Mouse (Mus musculus) midbrain, embryonic 11.5 days (tissue): ENCODE measurements around the gene Fam222a. TPM values are rescaled to one million over a fixed set of nuclear protein-coding genes. Genes with fewer than 3 reads are reported as not detected.

Experiments
- ATAC-seq: fragments of 200-750 bp; cut with Nextera tagmentation; 2 replicates; pipeline ENCODE4 v1.8.0; 2017; ENCODE audit warnings: moderate TSS enrichment, moderate library complexity; ENCODE audit not compliant: low FRiP score
- DNase-seq: peaks from one replicate; pipeline ENCODE4 v3.0.0; 2015; ENCODE audit warnings: low spot score; ENCODE audit errors: missing footprints
- H3K27ac ChIP-seq: fragments of 300-500 bp; sonication (generic); 2 replicates; pipeline ENCODE4 v1.5.1; 2014; ENCODE audit warnings: low read depth, low read length
- H3K27me3 ChIP-seq: fragments of 300-500 bp; sonication (generic); 2 replicates; pipeline ENCODE4 v1.6.1; 2014; ENCODE audit warnings: mild to moderate bottlenecking, low read length, moderate library complexity, mixed read lengths; ENCODE audit not compliant: control insufficient read depth, insufficient read depth
- H3K36me3 ChIP-seq: fragments of 300-500 bp; sonication (generic); 2 replicates; pipeline ENCODE4 v1.6.1; 2014; ENCODE audit warnings: mild to moderate bottlenecking, low read length, moderate library complexity, mixed read lengths; ENCODE audit not compliant: control insufficient read depth, insufficient read depth
- H3K4me1 ChIP-seq: fragments of 300-500 bp; sonication (generic); 2 replicates; pipeline ENCODE4 v1.6.1; 2014; ENCODE audit warnings: low read length; ENCODE audit not compliant: control insufficient read depth, insufficient read depth
- H3K4me2 ChIP-seq: fragments of 300-500 bp; sonication (generic); 2 replicates; pipeline ENCODE4 v1.6.1; 2014; ENCODE audit warnings: mild to moderate bottlenecking, moderate library complexity
- H3K4me3 ChIP-seq: fragments of 300-500 bp; sonication (generic); 2 replicates; pipeline ENCODE4 v1.5.1; 2014; ENCODE audit warnings: low read depth, low read length
- H3K9ac ChIP-seq: fragments of 300-500 bp; sonication (generic); 2 replicates; pipeline ENCODE4 v1.6.1; 2014; ENCODE audit warnings: low read length
- H3K9me3 ChIP-seq: fragments of 300-500 bp; sonication (generic); 2 replicates; pipeline ENCODE4 v1.6.1; 2016; ENCODE audit warnings: low read length; ENCODE audit not compliant: control insufficient read depth
- WGBS: fragments of 180-500 bp; shearing (Covaris S2); extraction: QIAGEN DNeasy Blood & Tissue Kit; methylation state at CpG from one replicate; pipeline ENCODE4 v1.1.7; 2014; 5-methylcytosine and 5-hydroxymethylcytosine counted together
- polyA plus RNA-seq: library from polyadenylated mRNA; unstranded; fragments of >200 nt; fragmentation: Nextera tagmentation; extraction: Ambion mirVana; gene quantifications from 2 replicates; pipeline ENCODE4 v1.2.1, GENCODE M21; 2014

Fam222a gene
- polyA plus RNA-seq, 1 experiment from 2014 or later = 6.7 TPM

GRCm38 (mm10) chr5:114552507-114553208, 15.2 kb upstream of the Fam222a start:
- H3K4me2 ChIP-seq = no peak overlapping the region
- 80% methylated on average over 13 of the region's 13 CpGs for WGBS
- H3K27ac ChIP-seq = no peak overlapping the region
- no peak overlapping the region for H3K9ac ChIP-seq
- no peak for ATAC-seq
- H3K27me3 ChIP-seq = no peaks in the 10 kb centered on the region
- DNase-seq = no peak
- peaks cover 13% of the 10 kb centered on the region for H3K4me1 ChIP-seq
- no peaks in the 10 kb centered on the region for H3K36me3 ChIP-seq
- peaks cover 3% of the 10 kb centered on the region; the same call in 1 of the 2 replicates for H3K9me3 ChIP-seq
- no peak overlapping the region for H3K4me3 ChIP-seq

DNA sequence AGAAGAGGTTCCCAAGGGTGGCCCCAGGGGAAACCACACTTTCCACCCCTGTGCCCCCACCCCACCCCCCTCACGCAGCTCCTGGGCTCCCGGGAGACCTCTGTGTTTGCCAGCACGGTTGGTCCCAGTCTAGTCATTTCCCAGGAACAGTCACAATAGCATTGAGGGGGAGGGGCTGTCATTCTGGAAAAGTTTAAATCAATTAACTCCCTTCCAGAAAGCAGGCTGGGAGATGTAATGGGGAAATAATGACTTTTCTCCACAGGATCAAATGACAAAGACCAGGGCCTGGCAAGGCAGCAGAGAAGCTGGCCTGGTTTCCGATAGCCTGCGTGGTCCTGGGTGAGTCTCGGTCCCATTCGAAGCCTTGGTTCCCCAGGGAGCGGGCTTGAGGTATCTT, 14.1 kb upstream of the Fam222a start:
- H3K36me3 ChIP-seq = no peaks in the 10 kb centered on the region
- DNase-seq (no peak), ATAC-seq (no peak)
- H3K4me3 ChIP-seq = no peak overlapping the region
- no peak overlapping the region for H3K27ac ChIP-seq
- H3K4me2 ChIP-seq = no peak overlapping the region
- H3K9me3 ChIP-seq = peaks cover 3% of the 10 kb centered on the region; the same call in 1 of the 2 replicates
- H3K9ac ChIP-seq = no peak overlapping the region
- H3K4me1 ChIP-seq = peaks cover 22% of the 10 kb centered on the region
- no peaks in the 10 kb centered on the region for H3K27me3 ChIP-seq
- WGBS = 65% methylated on average over 8 of the region's 8 CpGs

DNA sequence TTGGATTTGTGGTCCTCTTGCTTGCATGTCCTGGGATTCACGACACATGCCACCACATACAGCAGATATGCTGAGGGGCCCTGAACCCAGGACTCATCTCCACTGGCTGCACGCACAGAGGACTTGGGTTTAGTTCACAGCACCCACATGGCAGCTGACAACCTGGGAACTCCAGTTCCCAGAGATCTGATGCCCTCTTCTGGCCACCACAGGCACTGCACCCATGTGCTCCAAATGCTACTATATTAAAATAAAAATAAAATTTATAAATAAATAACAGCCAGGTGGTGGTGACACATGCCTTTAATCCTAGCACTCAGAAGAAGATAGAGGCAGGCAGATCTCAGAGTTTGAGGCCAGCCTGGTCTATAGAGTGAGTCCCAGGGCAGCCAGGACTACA, 12.4 kb upstream of the Fam222a start:
- Histone ChIP-seq H3K27ac (no peak overlapping the region), H3K9ac (no peak overlapping the region), H3K4me3 (no peak overlapping the region), H3K4me2 (no peak overlapping the region), H3K36me3 (no peaks in the 10 kb centered on the region), H3K9me3 (peaks cover 3% of the 10 kb centered on the region; the same call in 1 of the 2 replicates), H3K4me1 (peaks cover 22% of the 10 kb centered on the region), H3K27me3 (no peaks in the 10 kb centered on the region)
- no peak for DNase-seq
- WGBS = 94% methylated on average over 2 of the region's 2 CpGs
- ATAC-seq = no peak

GRCm38 (mm10) chr5:114556109-114556508, 11.7 kb upstream of the Fam222a start:
- H3K4me2 ChIP-seq = no peak overlapping the region
- no peaks in the 10 kb centered on the region for H3K36me3 ChIP-seq
- 82% methylated on average over 11 of the region's 11 CpGs for WGBS
- peaks cover 20% of the 10 kb centered on the region for H3K4me1 ChIP-seq
- H3K27ac ChIP-seq = no peak overlapping the region
- H3K9ac ChIP-seq = no peak overlapping the region
- H3K27me3 ChIP-seq = no peaks in the 10 kb centered on the region
- H3K9me3 ChIP-seq = peaks cover 3% of the 10 kb centered on the region; the same call in 1 of the 2 replicates
- no peak for ATAC-seq
- DNase-seq = no peak
- H3K4me3 ChIP-seq = no peak overlapping the region

- ATAC-seq = peak; percentile 84
- no peak for DNase-seq
- H3K4me1 ChIP-seq = peaks cover 16% of the 10 kb centered on the region
- WGBS = 40% methylated on average over 20 of the region's 20 CpGs
- peaks cover 3% of the 10 kb centered on the region; the same call in 1 of the 2 replicates for H3K9me3 ChIP-seq
- peak overlapping the region; percentile 3; the same call in 1 of the 2 replicates for H3K4me2 ChIP-seq
- H3K9ac ChIP-seq = 0 out of 2 replicates have a peak overlapping the region, but pooled peaks have one; percentile 14
- H3K36me3 ChIP-seq = no peaks in the 10 kb centered on the region
- peak overlapping the region; percentile 40 for H3K27ac ChIP-seq
- H3K27me3 ChIP-seq = no peaks in the 10 kb centered on the region
- no peak overlapping the region for H3K4me3 ChIP-seq
Observed at GRCm38 (mm10) chr5:114557765-114558731, 9.8 kb upstream of the Fam222a start.

DNA sequence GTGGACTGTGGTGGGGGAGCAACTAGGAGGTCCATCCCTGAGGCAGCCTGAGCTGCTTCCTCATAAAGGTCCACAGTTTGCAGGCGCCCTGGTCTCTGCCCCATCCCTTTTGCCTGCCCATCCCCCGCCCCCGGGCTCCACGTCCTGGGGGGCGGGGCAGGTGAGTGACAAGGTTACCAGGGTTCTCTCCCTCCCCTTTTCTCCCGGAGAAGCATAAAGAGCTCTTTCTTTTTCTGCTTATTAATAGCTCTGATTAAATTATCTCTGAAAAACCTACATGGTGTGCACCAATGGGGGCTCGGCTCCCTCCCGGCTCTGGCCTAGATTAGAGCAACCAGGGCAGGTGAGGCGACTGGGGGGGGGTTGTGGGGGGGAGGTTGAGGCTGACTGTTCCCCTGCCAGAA, 7.3 kb upstream of the Fam222a start:
- Histone ChIP-seq H3K36me3 (no peaks in the 10 kb centered on the region), H3K9me3 (peaks cover 5% of the 10 kb centered on the region; the same call in 1 of the 2 replicates), H3K4me1 (peaks cover 14% of the 10 kb centered on the region), H3K27ac (no peak overlapping the region), H3K27me3 (peaks cover 3% of the 10 kb centered on the region; the same call in 1 of the 2 replicates), H3K4me2 (no peak overlapping the region), H3K9ac (0 out of 2 replicates have a peak overlapping the region, but pooled peaks have one; percentile 16), H3K4me3 (no peak overlapping the region)
- 36% methylated on average over 9 of the region's 9 CpGs for WGBS
- DNase-seq (no peak), ATAC-seq (no peak)

- Histone ChIP-seq H3K27me3 (peaks cover 3% of the 10 kb centered on the region; the same call in 1 of the 2 replicates), H3K4me1 (peaks cover 14% of the 10 kb centered on the region), H3K9ac (no peak overlapping the region), H3K4me3 (no peak overlapping the region), H3K9me3 (peaks cover 5% of the 10 kb centered on the region; the same call in 1 of the 2 replicates), H3K4me2 (no peak overlapping the region), H3K36me3 (no peaks in the 10 kb centered on the region), H3K27ac (no peak overlapping the region)
- ATAC-seq (no peak), DNase-seq (no peak)
- WGBS = 70% methylated on average over 5 of the region's 5 CpGs
Observed at GRCm38 (mm10) chr5:114560965-114561364, 6.9 kb upstream of the Fam222a start.

DNA sequence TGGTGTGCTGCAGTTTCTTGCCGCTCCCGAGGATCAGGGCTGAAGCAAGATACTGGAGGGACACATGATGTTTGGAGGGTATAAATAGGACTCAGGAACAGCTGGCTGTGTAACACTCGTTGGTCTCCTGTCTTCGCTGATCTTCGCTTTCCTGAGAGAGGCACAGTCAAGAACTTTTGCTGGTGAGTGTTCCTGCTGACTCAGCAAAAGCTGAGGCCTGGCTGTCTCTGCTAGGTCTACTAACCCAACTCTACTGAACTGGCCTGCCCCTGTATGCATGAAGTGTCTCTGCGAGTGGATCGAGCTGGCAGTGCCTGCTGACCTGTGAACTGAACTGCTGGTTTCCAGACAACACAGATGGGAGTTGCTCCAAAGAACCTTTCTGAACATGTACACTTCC, 3.8 kb upstream of the Fam222a start:
- no peaks in the 10 kb centered on the region for H3K36me3 ChIP-seq
- DNase-seq (no peak), ATAC-seq (no peak)
- 91% methylated on average over 7 of the region's 7 CpGs for WGBS
- peaks cover 5% of the 10 kb centered on the region; the same call in 1 of the 2 replicates for H3K27me3 ChIP-seq
- no peak overlapping the region for H3K4me3 ChIP-seq
- H3K9me3 ChIP-seq = peaks cover 5% of the 10 kb centered on the region; the same call in 1 of the 2 replicates
- H3K9ac ChIP-seq = no peak overlapping the region
- H3K4me2 ChIP-seq = no peak overlapping the region
- peaks cover 13% of the 10 kb centered on the region for H3K4me1 ChIP-seq
- no peak overlapping the region for H3K27ac ChIP-seq
